Mouse (Mus musculus) MEL (cell line): ENCODE data around the gene Scgb1b30. TPM values are rescaled to one million over a fixed set of nuclear protein-coding genes. Genes with fewer than 3 reads are reported as not detected.
"Not testable (repeated sequence)": the region's sequence is repeated elsewhere in the genome, so short reads cannot be mapped to it uniquely, and the experiment has no call there.

ENCODE experiments used
- DNase-seq: peaks from one replicate; pipeline ENCODE4 v3.0.0; 2011; ENCODE audit warnings: low read depth, low spot score
- H3K27ac ChIP-seq: 2 replicates; pipeline ENCODE4 v1.5.1; 2012; ENCODE audit warnings: low read depth, mild to moderate bottlenecking, control low read depth, low read length, moderate library complexity; ENCODE audit not compliant: control insufficient read depth
- H3K27me3 ChIP-seq, 2 experiments: fragments of 150-350 bp in 1 of 2; sonication (generic) in 1 of 2; 2 replicates each; pipeline ENCODE4 v1.6.1; 2012; ENCODE audit warnings: low read length in 2 of 2, mild to moderate bottlenecking in 2 of 2, improper control_type of control experiment in 1 of 2, moderate library complexity in 1 of 2; ENCODE audit not compliant: insufficient read depth in 2 of 2, control insufficient read depth in 1 of 2
- H3K36me3 ChIP-seq, 2 experiments: 2 replicates each; pipeline ENCODE4 v1.6.1; 2012 to 2014; ENCODE audit warnings: low read length in 2 of 2, improper control_type of control experiment in 1 of 2, inconsistent platforms in 1 of 2, mild to moderate bottlenecking in 1 of 2; ENCODE audit not compliant: insufficient read depth in 2 of 2, control insufficient read depth in 1 of 2
- H3K4me1 ChIP-seq, 2 experiments: fragments of 150-350 bp in 1 of 2; sonication (generic) in 1 of 2; 2 replicates each; pipeline ENCODE4 v1.6.1; 2012; ENCODE audit warnings: low read length in 2 of 2, improper control_type of control experiment in 1 of 2, mild to moderate bottlenecking in 1 of 2; ENCODE audit not compliant: insufficient read depth in 2 of 2, control insufficient read depth in 1 of 2
- H3K4me3 ChIP-seq, 2 experiments: fragments of 150-350 bp in 1 of 2; sonication (generic) in 1 of 2; 2 replicates each; pipeline ENCODE4 v1.5.1; 2012; ENCODE audit warnings: low read depth in 2 of 2, low read length in 2 of 2, mild to moderate bottlenecking in 2 of 2, moderate library complexity in 2 of 2, control low read depth in 1 of 2, improper control_type of control experiment in 1 of 2; ENCODE audit not compliant: control insufficient read depth in 1 of 2, insufficient read depth in 1 of 2
- H3K79me2 ChIP-seq: 2 replicates; pipeline ENCODE4 v1.6.1; 2012; ENCODE audit warnings: mild to moderate bottlenecking, low read length, moderate library complexity; ENCODE audit not compliant: control insufficient read depth, poor library complexity, insufficient read depth
- H3K9ac ChIP-seq: 2 replicates; pipeline ENCODE4 v1.6.1; 2012; ENCODE audit warnings: low read depth, mild to moderate bottlenecking, control low read depth, low read length, moderate library complexity; ENCODE audit not compliant: control insufficient read depth, poor library complexity, severe bottlenecking
- H3K9me3 ChIP-seq: fragments of 150-350 bp; sonication (generic); replicated peaks from 2 replicates; pipeline ENCODE4 v1.6.1; 2012; ENCODE audit warnings: mild to moderate bottlenecking, low read length, improper control_type of control experiment, moderate library complexity; ENCODE audit not compliant: insufficient read depth
- BHLHE40 ChIP-seq: IDR thresholded peaks from 2 replicates; pipeline ENCODE4 v1.6.1; 2012; ENCODE audit warnings: low read depth, mild to moderate bottlenecking, inconsistent platforms, low read length, improper control_type of control experiment, borderline replicate concordance
- CHD2 ChIP-seq: IDR thresholded peaks from 2 replicates; pipeline ENCODE4 v1.6.1; 2011; ENCODE audit warnings: low read length, improper control_type of control experiment
- CTCF ChIP-seq, 3 experiments: IDR thresholded peaks in 2 of 3; conservative IDR thresholded peaks in 1 of 3; 2 replicates each; pipeline ENCODE4 v1.5.1; 2011 to 2012; ENCODE audit warnings: low read length in 3 of 3, low read depth in 2 of 3, mild to moderate bottlenecking in 2 of 3, improper control_type of control experiment in 1 of 3, inconsistent platforms in 1 of 3, mixed read lengths in 1 of 3, moderate library complexity in 1 of 3; ENCODE audit not compliant: control insufficient read depth in 1 of 3, insufficient read depth in 1 of 3, poor library complexity in 1 of 3, severe bottlenecking in 1 of 3
- ELF1 ChIP-seq: IDR thresholded peaks from 2 replicates; pipeline ENCODE4 v1.6.1; 2014; ENCODE audit warnings: low read depth, mild to moderate bottlenecking, inconsistent platforms, low read length, improper control_type of control experiment, moderate library complexity
- ETS1 ChIP-seq: IDR thresholded peaks from 2 replicates; pipeline ENCODE4 v1.6.1; 2012; ENCODE audit warnings: low read depth, mild to moderate bottlenecking, inconsistent platforms, low read length, improper control_type of control experiment, moderate library complexity
- GATA1 ChIP-seq: IDR thresholded peaks from 2 replicates; pipeline ENCODE4 v1.6.1; 2011; ENCODE audit warnings: low read depth, low read length, improper control_type of control experiment
- JUND ChIP-seq: IDR thresholded peaks from 2 replicates; pipeline ENCODE4 v1.6.1; 2011; ENCODE audit warnings: low read depth, mild to moderate bottlenecking, improper control_type of control experiment, low read length
- KAT2A ChIP-seq: conservative IDR thresholded peaks from 2 replicates; pipeline ENCODE4 v1.6.1; 2012; ENCODE audit warnings: low read depth, low read length, improper control_type of control experiment, inconsistent platforms
- MAFK ChIP-seq: IDR thresholded peaks from 2 replicates; pipeline ENCODE4 v1.6.1; 2011; ENCODE audit warnings: low read depth, mild to moderate bottlenecking, low read length, improper control_type of control experiment, borderline replicate concordance
- MAX ChIP-seq: IDR thresholded peaks from 2 replicates; pipeline ENCODE4 v1.6.1; 2011; ENCODE audit warnings: low read length, improper control_type of control experiment
- MAZ ChIP-seq: IDR thresholded peaks from 2 replicates; pipeline ENCODE4 v1.6.1; 2012; ENCODE audit warnings: low read depth, mild to moderate bottlenecking, inconsistent platforms, low read length, improper control_type of control experiment
- MEF2A ChIP-seq: IDR thresholded peaks from 2 replicates; pipeline ENCODE4 v1.6.1; 2014; ENCODE audit warnings: low read depth, mild to moderate bottlenecking, inconsistent platforms, low read length, improper control_type of control experiment; ENCODE audit not compliant: poor library complexity, insufficient replicate concordance, severe bottlenecking; ENCODE audit errors: extremely low read depth
- NRF1 ChIP-seq: IDR thresholded peaks from 2 replicates; pipeline ENCODE4 v1.6.1; 2014; ENCODE audit warnings: low read depth, mild to moderate bottlenecking, inconsistent platforms, low read length, improper control_type of control experiment, moderate library complexity; ENCODE audit not compliant: poor library complexity, insufficient read depth, severe bottlenecking
- RAD21 ChIP-seq: IDR thresholded peaks from 2 replicates; pipeline ENCODE4 v1.6.1; 2011; ENCODE audit warnings: mild to moderate bottlenecking, low read depth, low read length, improper control_type of control experiment
- RCOR1 ChIP-seq: IDR thresholded peaks from 2 replicates; pipeline ENCODE4 v1.6.1; 2012; ENCODE audit warnings: low read depth, mild to moderate bottlenecking, inconsistent platforms, low read length, improper control_type of control experiment
- TBP ChIP-seq: IDR thresholded peaks from 2 replicates; pipeline ENCODE4 v1.8.0; 2011; ENCODE audit warnings: low read depth, low read length, improper control_type of control experiment
- TCF12 ChIP-seq: IDR thresholded peaks from 2 replicates; pipeline ENCODE4 v1.6.1; 2014; ENCODE audit warnings: low read depth, mild to moderate bottlenecking, inconsistent platforms, low read length, improper control_type of control experiment, moderate library complexity
- UBTF ChIP-seq: IDR thresholded peaks from 2 replicates; pipeline ENCODE4 v1.6.1; 2012; ENCODE audit warnings: low read depth, mild to moderate bottlenecking, inconsistent platforms, low read length, improper control_type of control experiment, moderate library complexity, borderline replicate concordance; ENCODE audit not compliant: insufficient read depth
- USF1 ChIP-seq: IDR thresholded peaks from 2 replicates; pipeline ENCODE4 v1.6.1; 2014; ENCODE audit warnings: low read depth, mild to moderate bottlenecking, inconsistent platforms, low read length, improper control_type of control experiment, moderate library complexity
- USF2 ChIP-seq, 2 experiments: IDR thresholded peaks; 2 replicates each; pipeline ENCODE4 v1.6.1; 2011 to 2012; ENCODE audit warnings: improper control_type of control experiment in 2 of 2, low read length in 2 of 2, borderline replicate concordance in 1 of 2, inconsistent platforms in 1 of 2, low read depth in 1 of 2, mild to moderate bottlenecking in 1 of 2; ENCODE audit not compliant: insufficient read depth in 1 of 2
- ZMIZ1 ChIP-seq: IDR thresholded peaks from 2 replicates; pipeline ENCODE4 v1.6.1; 2012; ENCODE audit warnings: low read depth, mild to moderate bottlenecking, inconsistent platforms, low read length, improper control_type of control experiment, moderate library complexity
- polyA plus RNA-seq, 2 experiments: library from polyadenylated mRNA; stranded (reverse) in 1 of 2; unstranded in 1 of 2; fragments of >175 nt in 1 of 2; fragments of >200 nt in 1 of 2; gene quantifications; 2 replicates each; pipeline versions ENCODE4 v1.2.1 to v1.2.4; 2012; ENCODE audit warnings: low replicate concordance in 2 of 2, low read depth in 1 of 2; ENCODE audit not compliant: insufficient read length in 2 of 2, insufficient read depth in 1 of 2, missing spikeins in 1 of 2
- total RNA-seq: library from RNA; depleted of rRNA; stranded (reverse); fragments of 300-350 nt; gene quantifications from 2 replicates; pipeline ENCODE4 v1.2.3, GENCODE M21; 2012; rRNA removed

Gene Scgb1b30
- total RNA-seq (not detected in 2 replicates), polyA plus RNA-seq (not detected)

- Histone ChIP-seq H3K9me3 (no peaks in the 10 kb centered on the region), H3K4me3 (no peak within 1 kb of the TSS), H3K4me1 (no peaks in the 10 kb centered on the region), H3K79me2 (no peaks in the 10 kb centered on the region), H3K27me3 (no peaks in the 10 kb centered on the region), H3K27ac (no peak within 1 kb of the TSS), H3K36me3 (no peaks in the 10 kb centered on the region), H3K9ac (no peak within 1 kb of the TSS)
- no peak for TF ChIP-seq TCF12
- TF ChIP-seq CTCF (IDR thresholded peaks at IDR 0.05 in 2 of 3, conservative IDR thresholded peaks at IDR 0.05 in 1 of 3; ENCODE audit: control insufficient read depth in 1 of 3, insufficient read depth in 1 of 3, low read depth in 2 of 3, low read length in 3 of 3, poor library complexity in 1 of 3, severe bottlenecking in 1 of 3) = no peak
- no peak for TF ChIP-seq JUND
- no peak for TF ChIP-seq USF1
- no peak for TF ChIP-seq MAZ
- TF ChIP-seq BHLHE40 = no peak
- TF ChIP-seq MEF2A = no peak
- TF ChIP-seq GATA1 = no peak
- TF ChIP-seq ZMIZ1 = no peak
- TF ChIP-seq UBTF = no peak
- no peak for TF ChIP-seq TBP
- no peak for TF ChIP-seq RAD21
- no peak for DNase-seq
Observed at GRCm38 (mm10) chr7:34094911-34095481, at the start of gene Scgb1b30. Gene Scgb1b30, plus strand, starts transcription at chr7:34095431.

GRCm38 (mm10) chr7:34068132-34068531 lies 27.1 kb upstream of the Scgb1b30 start:
- not testable (repeated sequence) for H3K4me3 ChIP-seq, H3K9me3 ChIP-seq, H3K4me1 ChIP-seq, DNase-seq, H3K36me3 ChIP-seq, H3K27ac ChIP-seq, H3K9ac ChIP-seq, H3K27me3 ChIP-seq, H3K79me2 ChIP-seq

GRCm38 (mm10) chr7:34100002-34100401 lies 4.8 kb downstream of the Scgb1b30 start:
- Histone ChIP-seq H3K27ac (no peak overlapping the region), H3K4me3 (no peak overlapping the region), H3K9me3 (no peaks in the 10 kb centered on the region), H3K9ac (no peak overlapping the region), H3K36me3 (no peaks in the 10 kb centered on the region), H3K79me2 (no peaks in the 10 kb centered on the region), H3K27me3 (no peaks in the 10 kb centered on the region), H3K4me1 (no peaks in the 10 kb centered on the region)
- DNase-seq = no peak
- no peak for TF ChIP-seq TCF12
- no peak for TF ChIP-seq JUND
- no peak for TF ChIP-seq MAX
- no peak for TF ChIP-seq RAD21
- TF ChIP-seq ETS1 = no peak
- no peak for TF ChIP-seq NRF1
- TF ChIP-seq ELF1 = no peak
- TF ChIP-seq RCOR1 = no peak
- TF ChIP-seq MAFK = no peak
- no peak for TF ChIP-seq CHD2
- TF ChIP-seq USF2 (IDR thresholded peaks at IDR 0.05; ENCODE audit: borderline replicate concordance in 1 of 2, insufficient read depth in 1 of 2, low read depth in 1 of 2, low read length in 2 of 2) = no peak
- TF ChIP-seq KAT2A = no peak
